Mouse (Mus musculus) E14TG2a.4 (cell line): Measurements from ENCODE around the gene Cers5.
"Not testable (repeated sequence)": the region's sequence is repeated elsewhere in the genome, so short reads cannot be mapped to it uniquely, and the experiment has no call there.

Source experiments
- H3K27me3 ChIP-seq: 2 replicates; pipeline ENCODE4 v1.6.1; 2014; ENCODE audit warnings: low read length, control low read depth; ENCODE audit not compliant: insufficient read depth
- H3K36me3 ChIP-seq: 2 replicates; pipeline ENCODE4 v1.6.1; 2014; ENCODE audit warnings: low read length, control low read depth; ENCODE audit not compliant: insufficient read depth
- H3K4me1 ChIP-seq: replicated peaks from 2 replicates; pipeline ENCODE4 v1.6.1; 2014; ENCODE audit warnings: low read depth, low read length, control low read depth
- H3K4me3 ChIP-seq: replicated peaks from 2 replicates; pipeline ENCODE4 v1.5.1; 2014; ENCODE audit warnings: mild to moderate bottlenecking, low read length
- H3K9me3 ChIP-seq: 2 replicates; pipeline ENCODE4 v1.6.1; 2014; ENCODE audit warnings: low read length, control low read depth
- CTCF ChIP-seq: conservative IDR thresholded peaks from 2 replicates; pipeline ENCODE4 v1.5.1; 2014; ENCODE audit warnings: low read length
- NANOG ChIP-seq: IDR thresholded peaks from 2 replicates; pipeline ENCODE4 v1.6.1; 2014; ENCODE audit warnings: borderline replicate concordance, low read length, mixed read lengths
- POU5F1 ChIP-seq: IDR thresholded peaks from 2 replicates; pipeline ENCODE4 v1.6.1; 2014; ENCODE audit warnings: low read length, borderline replicate concordance

Gene Cers5

DNA sequence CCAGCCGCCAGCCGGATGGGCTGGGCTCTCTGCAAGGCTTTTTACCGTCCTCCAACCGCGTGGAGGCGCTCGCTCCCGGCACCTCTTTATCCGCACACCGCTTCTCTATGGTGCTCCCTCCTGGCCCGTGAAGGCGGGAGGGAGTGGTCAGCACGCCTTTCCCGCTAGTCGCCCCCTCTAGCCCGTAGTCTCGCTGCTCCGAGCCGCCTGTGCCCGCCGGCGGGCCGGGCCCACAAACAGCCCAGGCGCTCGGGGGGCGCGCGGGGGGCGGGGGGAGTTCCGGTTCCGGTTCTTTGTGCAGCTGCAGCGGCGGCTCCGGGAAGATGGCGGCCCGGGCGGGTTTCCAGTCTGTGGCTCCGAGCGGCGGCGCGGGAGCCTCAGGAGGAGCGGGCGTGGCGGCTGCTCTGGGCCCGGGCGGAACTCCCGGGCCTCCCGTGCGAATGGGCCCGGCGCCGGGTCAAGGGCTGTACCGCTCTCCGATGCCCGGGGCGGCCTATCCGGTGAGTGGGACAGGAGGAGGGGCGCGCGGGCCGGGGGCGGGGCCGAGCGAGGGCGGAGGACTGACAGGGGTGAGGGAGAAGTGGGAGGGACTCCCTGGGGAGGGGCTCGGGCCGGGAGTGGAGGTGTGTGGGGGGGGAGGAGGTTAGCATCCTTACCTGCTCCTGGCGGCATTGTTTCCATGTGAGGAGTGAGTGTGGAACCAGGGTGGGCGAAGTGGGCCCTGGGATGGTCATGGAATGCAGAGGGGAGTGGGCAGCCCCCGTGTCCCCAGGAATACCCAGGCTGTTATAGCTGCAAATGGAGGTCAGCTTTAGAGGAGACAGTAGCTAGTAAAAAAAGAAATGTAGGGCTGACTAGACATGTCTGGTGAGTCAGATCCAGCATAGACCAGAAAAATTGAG is 70.4 kb downstream of the Cers5 start, which contains the start of gene Smarcd1:
TSS of gene Smarcd1 (plus strand) at position 131 of the 902 bp plus-strand sequence.
- no peaks in the 10 kb centered on the region for H3K9me3 ChIP-seq
- no peaks in the 10 kb centered on the region for H3K27me3 ChIP-seq
- H3K4me3 ChIP-seq, result peak within 1 kb of the TSS; percentile 89
- TF ChIP-seq CTCF, result peak; percentile 61
- TF ChIP-seq POU5F1, result no peak
- TF ChIP-seq NANOG, result no peak
- H3K4me1 ChIP-seq, result peaks cover 78% of the 10 kb centered on the region
- peaks cover 25% of the 10 kb centered on the region for H3K36me3 ChIP-seq

DNA sequence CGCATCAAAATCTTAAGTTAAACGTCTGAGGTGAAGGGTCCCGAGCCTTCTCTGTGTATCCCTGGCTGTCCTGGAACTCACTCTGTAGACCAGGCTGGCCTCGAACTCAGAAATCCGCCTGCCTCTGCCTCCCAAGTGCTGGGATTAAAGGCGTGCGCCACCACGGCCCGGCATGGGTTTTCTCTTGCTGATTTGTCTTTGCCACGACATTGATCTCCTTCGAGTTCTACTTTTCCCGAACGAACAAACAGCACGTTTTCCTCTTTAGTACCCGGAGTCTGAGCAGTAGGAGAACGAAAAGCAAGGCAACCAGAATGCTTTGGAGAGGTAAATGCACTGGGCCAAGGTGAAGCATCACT is 71.1 kb downstream of the Cers5 start:
- H3K27me3 ChIP-seq, H3K9me3 ChIP-seq: not testable (repeated sequence)
- Histone ChIP-seq H3K4me3 (peak overlapping the region; percentile 89), H3K36me3 (peaks cover 21% of the 10 kb centered on the region), H3K4me1 (peaks cover 74% of the 10 kb centered on the region)

DNA sequence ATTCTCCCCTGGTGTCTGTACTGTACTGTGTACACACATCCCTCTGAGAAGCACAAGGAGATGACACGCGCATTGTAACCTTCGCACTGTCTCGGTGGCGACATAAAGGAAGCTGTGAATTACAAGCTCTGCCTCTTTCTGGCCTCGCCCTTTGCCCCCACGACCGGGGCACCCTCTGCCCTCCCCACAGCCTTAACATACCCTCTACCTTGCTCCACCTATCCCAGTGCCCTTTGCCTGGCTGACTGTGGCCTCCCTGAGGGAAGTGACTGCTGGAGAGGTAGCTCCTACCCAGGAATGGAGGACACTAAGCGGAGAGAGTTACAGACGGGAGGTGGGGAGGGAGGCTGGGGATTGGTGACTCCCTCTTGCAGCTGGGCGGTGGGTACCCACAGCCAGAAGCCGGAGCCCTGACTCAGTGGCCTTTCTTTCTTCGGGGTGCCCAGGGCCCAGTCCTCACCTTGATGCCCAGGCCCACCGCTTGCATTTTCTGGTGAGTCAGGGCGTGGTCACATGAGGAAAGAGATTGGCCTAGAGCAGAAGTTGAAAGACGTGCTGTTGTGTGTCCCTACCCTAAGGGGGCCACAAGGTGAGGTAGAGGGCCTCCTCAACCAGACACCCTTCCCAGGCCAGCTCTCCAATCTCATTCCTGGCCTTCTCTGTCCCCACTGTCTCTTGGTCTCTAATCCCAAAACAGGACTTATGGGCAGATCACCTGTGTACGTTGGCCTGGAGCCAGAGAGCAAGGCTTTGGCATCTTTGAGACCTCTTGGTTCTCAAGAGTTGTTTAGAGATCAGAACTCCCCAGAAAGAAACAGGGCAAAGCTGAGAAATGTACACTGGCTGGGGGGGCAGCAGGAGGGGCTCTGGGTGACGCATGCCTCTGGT is 72.2 kb downstream of the Cers5 start:
- peak overlapping the region; percentile 89 for H3K4me3 ChIP-seq
- peaks cover under 1% of the 10 kb centered on the region for H3K27me3 ChIP-seq
- H3K9me3 ChIP-seq, result no peaks in the 10 kb centered on the region
- peaks cover 66% of the 10 kb centered on the region for H3K4me1 ChIP-seq
- no peak for TF ChIP-seq CTCF
- no peak for TF ChIP-seq NANOG
- no peak for TF ChIP-seq POU5F1
- peaks cover 13% of the 10 kb centered on the region for H3K36me3 ChIP-seq

GRCm38 (mm10) chr15:99699715-99700114 is 73.0 kb downstream of the Cers5 start:
- Histone ChIP-seq H3K9me3 (no peaks in the 10 kb centered on the region), H3K4me3 (peak overlapping the region; percentile 89), H3K4me1 (peaks cover 60% of the 10 kb centered on the region), H3K27me3 (peaks cover 3% of the 10 kb centered on the region), H3K36me3 (peaks cover 12% of the 10 kb centered on the region)
- no peak for TF ChIP-seq NANOG
- TF ChIP-seq POU5F1, result no peak
- no peak for TF ChIP-seq CTCF

- Histone ChIP-seq H3K27me3 (peaks cover 8% of the 10 kb centered on the region), H3K4me3 (peak overlapping the region; percentile 46), H3K4me1 (peaks cover 51% of the 10 kb centered on the region), H3K36me3 (peaks cover 11% of the 10 kb centered on the region), H3K9me3 (no peaks in the 10 kb centered on the region)
- no peak for TF ChIP-seq CTCF
- no peak for TF ChIP-seq NANOG
- no peak for TF ChIP-seq POU5F1
Observed at GRCm38 (mm10) chr15:99698533-99699085, 74.1 kb downstream of the Cers5 start.

- peaks cover 3% of the 10 kb centered on the region for H3K36me3 ChIP-seq
- no peaks in the 10 kb centered on the region for H3K9me3 ChIP-seq
- H3K27me3 ChIP-seq, result peaks cover 8% of the 10 kb centered on the region
- H3K4me3 ChIP-seq, result no peak overlapping the region
- TF ChIP-seq POU5F1, result no peak
- no peak for TF ChIP-seq NANOG
- TF ChIP-seq CTCF, result no peak
- H3K4me1 ChIP-seq, result peaks cover 45% of the 10 kb centered on the region
Observed at GRCm38 (mm10) chr15:99697309-99697708, 75.4 kb downstream of the Cers5 start.

- no peaks in the 10 kb centered on the region for H3K9me3 ChIP-seq
Observed at GRCm38 (mm10) chr15:99691976-99692375, 80.7 kb downstream of the Cers5 start.

DNA sequence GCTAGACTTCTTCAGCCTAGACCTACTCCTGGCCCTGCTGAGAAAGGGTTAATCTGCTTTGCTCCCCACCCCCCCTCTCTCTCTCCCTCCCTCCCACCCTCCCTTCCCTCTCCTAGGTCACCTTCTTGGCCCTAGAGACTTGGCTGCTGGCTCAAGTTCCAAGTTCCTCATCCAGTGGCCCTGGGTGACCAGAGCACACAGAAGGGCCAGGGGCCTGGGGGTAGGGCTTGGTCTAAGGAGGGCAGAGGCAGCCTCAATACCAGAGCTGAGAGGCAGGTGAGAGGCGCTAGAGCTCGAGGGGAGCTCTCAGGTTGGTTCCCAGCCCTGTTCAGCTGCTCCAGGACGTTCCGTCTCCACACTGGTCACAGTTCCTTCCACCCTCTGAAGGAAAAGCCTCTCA is 81.8 kb downstream of the Cers5 start:
- H3K9me3 ChIP-seq, result no peaks in the 10 kb centered on the region
- H3K36me3 ChIP-seq, result no peaks in the 10 kb centered on the region
- peaks cover 38% of the 10 kb centered on the region for H3K4me1 ChIP-seq
- TF ChIP-seq POU5F1, result no peak
- TF ChIP-seq NANOG, result no peak
- no peak for TF ChIP-seq CTCF
- peaks cover 8% of the 10 kb centered on the region for H3K27me3 ChIP-seq
- H3K4me3 ChIP-seq, result no peak overlapping the region

More at GRCm38 (mm10) chr15:99691976-99692375, 80.7 kb downstream of the Cers5 start:
- Histone ChIP-seq H3K4me1 (peaks cover 34% of the 10 kb centered on the region), H3K4me3 (no peak overlapping the region), H3K27me3 (peaks cover 8% of the 10 kb centered on the region), H3K36me3 (no peaks in the 10 kb centered on the region)
- TF ChIP-seq POU5F1 (no peak), NANOG (no peak), CTCF (no peak)
